Mouse (Mus musculus) kidney, adult 2 months (tissue): ENCODE results near the gene Stk11. TPM values are rescaled to one million over a fixed set of nuclear protein-coding genes. Genes with fewer than 3 reads are reported as not detected.
A peak's percentile ranks its signal among the peaks of the same experiment; 100 is the strongest.

ENCODE experiments used
- DNase-seq: peaks from one replicate; pipeline ENCODE4 v3.0.0; 2021
- H3K27ac ChIP-seq: fragments of 200-500 bp; 2 replicates; pipeline ENCODE4 v1.5.1; 2012; ENCODE audit warnings: low read depth, low read length, control low read depth, inconsistent platforms; ENCODE audit not compliant: insufficient read depth
- H3K27me3 ChIP-seq: fragments of 200-500 bp; replicated peaks from 2 replicates; pipeline ENCODE4 v1.6.1; 2012; ENCODE audit warnings: mild to moderate bottlenecking, moderate library complexity, low read length, inconsistent platforms; ENCODE audit not compliant: control insufficient read depth, insufficient read depth
- H3K36me3 ChIP-seq: fragments of 200-500 bp; 2 replicates; pipeline ENCODE4 v1.6.1; 2012; ENCODE audit warnings: mild to moderate bottlenecking, moderate library complexity, low read length, inconsistent platforms; ENCODE audit not compliant: control insufficient read depth, insufficient read depth
- H3K4me1 ChIP-seq: fragments of 200-500 bp; 2 replicates; pipeline ENCODE4 v1.6.1; 2011; ENCODE audit warnings: low read length; ENCODE audit not compliant: control insufficient read depth, insufficient read depth
- H3K4me3 ChIP-seq: fragments of 200-500 bp; 2 replicates; pipeline ENCODE4 v1.5.1; 2011; ENCODE audit warnings: mild to moderate bottlenecking, low read depth, low read length, control low read depth; ENCODE audit not compliant: insufficient read depth
- CTCF ChIP-seq: fragments of 200-500 bp; conservative IDR thresholded peaks from 2 replicates; pipeline ENCODE4 v1.5.1; 2011; ENCODE audit warnings: low read depth, mild to moderate bottlenecking, control low read depth, low read length, moderate library complexity, mixed read lengths; ENCODE audit not compliant: insufficient read depth, insufficient read length
- POLR2A ChIP-seq: fragments of 200-500 bp; IDR thresholded peaks from one replicate; pipeline ENCODE4 v1.6.1; 2011; ENCODE audit warnings: low read depth, low read length, control low read depth
- WGBS: fragments of 180-500 bp; shearing (Covaris S2); methylation state at CpG from one replicate; pipeline ENCODE4 v1.1.7; 2018; 5-methylcytosine and 5-hydroxymethylcytosine counted together
- polyA plus RNA-seq: library from polyadenylated mRNA; depleted of rRNA; stranded (reverse); fragments of >200 nt; gene quantifications from 2 replicates; pipeline ENCODE4 v1.2.3, GENCODE M21; 2012

Gene Stk11
- polyA plus RNA-seq, 1 experiment = 114 TPM

GRCm38 (mm10) chr10:80136179-80136951, 20.8 kb downstream of the Stk11 start:
- Histone ChIP-seq H3K27ac (no peak overlapping the region), H3K4me1 (no peaks in the 10 kb centered on the region), H3K36me3 (no peaks in the 10 kb centered on the region), H3K4me3 (no peak overlapping the region), H3K27me3 (no peaks in the 10 kb centered on the region)
- no peak for TF ChIP-seq POLR2A
- TF ChIP-seq CTCF = no peak
- DNase-seq = no peak
- 49% methylated on average over 49 of the region's 49 CpGs for WGBS

- Histone ChIP-seq H3K4me1 (no peaks in the 10 kb centered on the region), H3K27me3 (no peaks in the 10 kb centered on the region), H3K27ac (no peak overlapping the region), H3K36me3 (no peaks in the 10 kb centered on the region), H3K4me3 (no peak overlapping the region)
- TF ChIP-seq POLR2A = no peak
- no peak for TF ChIP-seq CTCF
- WGBS = 26% methylated on average over 29 of the region's 29 CpGs
- DNase-seq = no peak
Observed at GRCm38 (mm10) chr10:80136952-80137625, 21.5 kb downstream of the Stk11 start.

- WGBS = 19% methylated on average over 30 of the region's 33 CpGs
- Histone ChIP-seq H3K27me3 (no peaks in the 10 kb centered on the region), H3K27ac (no peak overlapping the region), H3K4me1 (no peaks in the 10 kb centered on the region; the same call in 1 of the 2 replicates), H3K36me3 (no peaks in the 10 kb centered on the region), H3K4me3 (peak overlapping the region; percentile 58; the same call in 1 of the 2 replicates)
- TF ChIP-seq POLR2A (no peak), CTCF (no peak)
- DNase-seq = peak; percentile 5
Observed at GRCm38 (mm10) chr10:80137626-80138552, 22.3 kb downstream of the Stk11 start.

GRCm38 (mm10) chr10:80138553-80139438, 23.2 kb downstream of the Stk11 start, which contains the start of gene Atp5d:
Gene Atp5d (plus strand): TSS chr10:80138632.
- Histone ChIP-seq H3K27me3 (no peaks in the 10 kb centered on the region), H3K4me1 (peaks cover 3% of the 10 kb centered on the region; the same call in 1 of the 2 replicates), H3K4me3 (peak within 1 kb of the TSS; percentile 58), H3K27ac (no peak within 1 kb of the TSS), H3K36me3 (no peaks in the 10 kb centered on the region)
- peak; percentile 74 for DNase-seq
- WGBS = 1% methylated on average over 90 of the region's 94 CpGs
- TF ChIP-seq CTCF = no peak
- TF ChIP-seq POLR2A = peak; percentile 20

GRCm38 (mm10) chr10:80139439-80139775, 23.8 kb downstream of the Stk11 start:
- Histone ChIP-seq H3K27ac (no peak overlapping the region), H3K4me3 (peak overlapping the region; percentile 58), H3K27me3 (no peaks in the 10 kb centered on the region), H3K36me3 (no peaks in the 10 kb centered on the region), H3K4me1 (peaks cover 4% of the 10 kb centered on the region; the same call in 1 of the 2 replicates)
- no peak for DNase-seq
- 2% methylated on average over 10 of the region's 10 CpGs for WGBS
- no peak for TF ChIP-seq CTCF
- no peak for TF ChIP-seq POLR2A

- Histone ChIP-seq H3K4me3 (no peak overlapping the region), H3K4me1 (peaks cover 4% of the 10 kb centered on the region; the same call in 1 of the 2 replicates), H3K27ac (no peak overlapping the region), H3K36me3 (no peaks in the 10 kb centered on the region), H3K27me3 (no peaks in the 10 kb centered on the region)
- no peak for DNase-seq
- TF ChIP-seq CTCF = no peak
- no peak for TF ChIP-seq POLR2A
- 81% methylated on average over 11 of the region's 11 CpGs for WGBS
Observed at GRCm38 (mm10) chr10:80139975-80140665, 24.5 kb downstream of the Stk11 start.
